Mouse (Mus musculus) megakaryocyte, embryonic 14.5 days (primary cell): ENCODE results near the gene Eri3.

ENCODE experiments used
- FLI1 ChIP-seq: IDR thresholded peaks from 2 replicates; pipeline ENCODE4 v1.6.1; 2012; ENCODE audit warnings: low read length, inconsistent platforms, mixed read lengths
- GATA1 ChIP-seq: IDR thresholded peaks from 3 replicates; pipeline ENCODE4 v1.6.1; 2012; ENCODE audit warnings: mixed read lengths, low read length, inconsistent platforms, borderline replicate concordance

DNA sequence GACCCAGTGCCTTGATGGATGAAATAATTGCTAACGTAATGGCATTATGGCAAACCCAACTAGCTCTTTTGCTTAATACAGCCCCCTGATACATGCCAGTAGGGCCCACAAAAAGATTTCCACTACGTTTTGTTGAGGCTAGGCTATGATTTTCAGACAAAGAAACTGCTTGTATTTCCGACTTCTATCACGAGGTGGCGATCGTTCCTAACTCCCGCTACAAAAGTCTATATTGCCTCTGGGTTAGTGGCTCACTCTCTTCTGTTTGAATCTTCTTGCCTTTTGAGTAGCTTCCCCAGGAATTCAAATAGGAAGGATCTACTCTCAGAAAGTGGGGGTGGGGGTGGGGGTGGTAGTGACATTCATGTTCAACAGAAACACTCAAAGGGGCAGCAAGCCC lies 155.2 kb downstream of the Eri3 start:
- TF ChIP-seq GATA1 (no peak), FLI1 (no peak)
